Mouse (Mus musculus): Measurements from ENCODE around the gene Stip1.

Gene Stip1

DNA sequence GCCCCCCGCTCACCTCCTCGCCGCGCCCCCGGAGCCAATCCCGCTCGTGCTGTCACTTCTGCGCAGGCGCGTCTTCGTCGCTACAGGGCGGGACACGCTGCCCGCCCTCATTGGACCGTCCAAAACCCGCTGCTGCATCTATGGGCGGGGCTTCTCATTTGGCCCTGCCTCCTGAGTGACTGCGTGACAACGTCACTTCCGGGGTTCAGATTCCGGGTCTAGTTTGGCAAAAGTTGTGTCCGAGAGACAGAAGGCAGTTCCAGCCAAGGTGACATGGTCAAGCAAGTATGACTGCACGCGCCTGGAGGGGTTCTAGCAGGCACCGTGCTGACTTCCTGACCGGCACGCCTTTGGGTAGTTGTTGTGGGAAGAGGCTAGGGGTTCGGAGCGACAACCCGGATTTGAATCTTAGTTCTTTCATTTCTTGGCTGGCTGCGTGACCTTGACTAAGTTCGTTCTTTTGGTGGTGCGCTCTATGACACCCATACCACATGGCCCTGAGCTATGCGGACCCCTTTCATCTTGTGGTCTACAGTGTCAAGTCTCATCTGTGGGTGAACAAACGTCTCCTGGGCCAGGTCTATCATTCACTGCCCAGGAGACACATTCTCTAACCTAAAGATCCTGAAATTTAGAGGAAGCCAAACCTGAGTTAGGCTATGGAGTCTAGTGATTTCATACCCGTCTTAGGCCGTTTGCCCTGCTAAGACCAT, 59.2 kb downstream of the Stip1 start, which contains the start of gene Fkbp2:
Gene Fkbp2 (minus strand): TSS at position 121 of the 713 bp plus-strand sequence.
- peak; percentile 99 for DNase-seq

GRCm38 (mm10) chr19:6979486-6980380, 60.0 kb downstream of the Stip1 start:
- DNase-seq, result peak; percentile 100

DNA sequence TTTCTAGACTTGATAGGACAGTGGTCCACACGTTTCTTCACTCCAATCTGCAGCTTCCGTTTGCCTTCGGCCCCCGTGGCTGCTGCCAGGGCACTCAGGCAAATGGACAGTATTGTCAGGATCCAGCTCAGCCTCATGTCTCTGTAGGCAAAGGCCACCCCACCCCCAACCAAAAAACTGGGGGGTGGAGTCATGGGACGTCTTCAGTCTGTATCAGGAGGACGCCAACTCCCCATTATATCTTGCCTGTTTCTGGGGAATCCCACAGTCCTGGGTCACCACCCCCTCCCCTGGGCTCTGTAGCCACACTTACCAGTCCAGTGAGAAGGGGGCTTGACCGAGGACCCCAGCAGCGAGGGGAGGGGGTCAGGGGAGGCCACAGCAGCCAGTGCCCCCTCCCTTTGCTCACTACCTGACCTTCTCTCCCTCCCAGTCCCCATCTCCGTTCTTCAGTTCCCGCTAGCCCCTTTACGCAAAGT, 60.7 kb downstream of the Stip1 start:
- DNase-seq, result no peak

GRCm38 (mm10) chr19:6978639-6978974, 61.2 kb downstream of the Stip1 start:
- no peak for DNase-seq

DNA sequence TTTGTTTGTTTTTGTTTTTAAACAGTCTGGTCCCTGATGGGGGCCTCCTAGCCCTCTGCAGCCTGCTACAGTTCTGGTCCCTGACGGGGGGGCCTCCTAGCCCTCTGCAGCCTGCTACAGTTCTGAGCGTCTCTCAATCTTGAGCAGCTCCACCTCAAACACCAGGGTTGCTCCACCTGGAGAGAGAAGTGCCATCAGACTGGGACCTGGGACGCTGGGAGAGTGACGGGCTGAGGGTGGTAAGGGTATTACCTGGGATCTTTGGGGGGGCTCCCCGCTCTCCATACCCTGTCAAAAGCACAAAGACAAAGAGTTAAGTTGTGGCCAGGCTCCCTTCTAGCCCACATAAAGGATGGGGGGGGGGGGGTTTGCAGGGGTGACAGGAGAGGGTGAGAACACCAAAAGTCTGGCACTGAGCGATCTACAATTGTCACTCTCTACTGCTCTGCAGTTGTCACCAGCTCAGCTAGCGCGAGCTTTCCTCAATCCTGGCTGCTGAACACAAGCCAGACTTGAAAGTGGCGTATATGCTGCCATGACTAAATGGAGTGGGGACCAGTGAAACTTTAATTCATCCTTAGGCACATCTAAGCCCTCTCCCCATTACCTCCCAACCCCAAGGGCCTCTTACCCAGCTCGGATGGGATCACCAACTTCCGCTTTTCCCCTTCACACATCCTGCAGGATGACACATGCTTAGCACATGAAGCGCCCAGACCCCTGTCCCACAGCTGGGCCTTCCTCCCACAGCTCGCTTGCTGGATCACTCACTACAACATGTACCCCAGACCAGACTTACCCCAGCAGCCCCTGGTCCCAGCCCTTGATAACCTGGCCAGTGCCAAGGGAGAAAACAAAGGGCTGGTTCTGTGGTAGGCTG, 61.8 kb downstream of the Stip1 start:
- no peak for DNase-seq

- peak; percentile 66 for DNase-seq
Observed at GRCm38 (mm10) chr19:6975537-6976521, 63.9 kb downstream of the Stip1 start, which contains the start of gene Plcb3. Plcb3 (minus strand) TSS chr19:6976470.

- DNase-seq, result peak; percentile 80
Observed at GRCm38 (mm10) chr19:6974211-6975205, 65.3 kb downstream of the Stip1 start, which contains the start of gene Ppp1r14b. Ppp1r14b (plus strand) TSS chr19:6974968.

- no peak for DNase-seq
Observed at GRCm38 (mm10) chr19:6973581-6974190, 66.1 kb downstream of the Stip1 start.

DNA sequence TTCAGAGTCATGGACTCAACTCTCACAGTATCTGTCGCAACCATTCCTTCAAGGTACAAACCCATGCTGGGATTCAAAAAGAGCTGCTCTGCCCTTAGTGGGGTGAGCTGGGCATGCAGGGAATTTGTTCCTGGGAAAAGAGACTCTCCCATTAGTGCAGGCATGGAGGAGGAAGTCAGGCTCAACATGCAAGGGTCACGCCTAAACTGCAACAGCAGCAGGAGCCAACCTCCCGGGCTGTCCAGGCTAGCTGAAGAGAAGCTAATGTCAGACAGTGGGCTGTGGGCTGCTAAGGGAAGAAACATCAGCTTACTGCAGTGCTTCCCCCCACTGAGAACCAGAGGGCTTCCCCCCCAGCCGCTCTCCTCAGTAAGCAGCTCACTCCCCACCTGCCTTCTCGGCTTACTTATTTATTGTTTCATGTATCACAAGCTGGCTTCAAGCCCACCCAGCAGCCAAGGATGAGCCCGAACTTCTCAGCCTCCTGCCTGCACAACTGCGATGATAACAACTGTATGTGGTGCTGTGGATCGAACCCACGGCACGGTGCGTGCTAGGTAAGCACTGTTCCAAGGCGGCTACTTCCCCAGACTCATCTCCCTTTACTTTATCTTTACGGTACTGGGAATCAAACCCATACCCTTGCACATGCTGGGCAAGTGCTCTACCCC, 67.4 kb downstream of the Stip1 start:
- DNase-seq, result no peak

- DNase-seq, result no peak
Observed at GRCm38 (mm10) chr19:6971644-6972043, 68.1 kb downstream of the Stip1 start.

All from lung, postnatal 14 days (tissue).